Mouse (Mus musculus) CH12.LX (cell line): ENCODE results near the gene Dnase1l2. TPM values are rescaled to one million over a fixed set of nuclear protein-coding genes. Genes with fewer than 3 reads are reported as not detected.

Source experiments
- DNase-seq: peaks from one replicate; pipeline ENCODE4 v3.0.0-alpha.2; 2013; ENCODE audit errors: extremely low read depth
- H3K27ac ChIP-seq: 2 replicates; pipeline ENCODE4 v1.5.1; 2012; ENCODE audit warnings: low read depth, mild to moderate bottlenecking, control low read depth, moderate library complexity; ENCODE audit not compliant: insufficient read depth
- H3K27me3 ChIP-seq: replicated peaks from 2 replicates; pipeline ENCODE3; 2012; ENCODE audit warnings: inconsistent platforms
- H3K36me3 ChIP-seq, 2 experiments: replicated peaks in 1 of 2; 2 replicates each; pipeline versions ENCODE3 to v1.6.1; 2012; ENCODE audit warnings: inconsistent platforms in 1 of 2, low read length in 1 of 2, mild to moderate bottlenecking in 1 of 2, mixed read lengths in 1 of 2, moderate library complexity in 1 of 2; ENCODE audit not compliant: control insufficient read depth in 1 of 2, insufficient read depth in 1 of 2
- H3K4me1 ChIP-seq, 2 experiments: 2 replicates each; pipeline ENCODE4 v1.6.1; 2012; ENCODE audit warnings: inconsistent platforms in 1 of 2, moderate library complexity in 1 of 2; ENCODE audit not compliant: insufficient read depth in 2 of 2, control insufficient read depth in 1 of 2
- H3K4me2 ChIP-seq: 2 replicates; pipeline ENCODE4 v1.6.1; 2012; ENCODE audit warnings: low read depth, mild to moderate bottlenecking, control low read depth; ENCODE audit not compliant: poor library complexity, insufficient read depth, severe bottlenecking
- H3K4me3 ChIP-seq, 3 experiments: fragments of 150-350 bp in 1 of 3; sonication (generic) in 1 of 3; replicated peaks in 1 of 3; 2 replicates each; pipeline versions ENCODE3 to v1.5.1; 2011 to 2012; ENCODE audit warnings: low read depth in 2 of 3, low read length in 2 of 3, mild to moderate bottlenecking in 2 of 3, moderate library complexity in 2 of 3, control low read depth in 1 of 3, improper control_type of control experiment in 1 of 3, inconsistent platforms in 1 of 3, mixed read lengths in 1 of 3; ENCODE audit not compliant: poor library complexity in 1 of 3
- H3K79me2 ChIP-seq: replicated peaks from 2 replicates; pipeline ENCODE4 v1.6.1; 2012; ENCODE audit warnings: mild to moderate bottlenecking, moderate library complexity; ENCODE audit not compliant: control insufficient read depth, poor library complexity, insufficient read depth, severe bottlenecking; ENCODE audit errors: extremely low read depth
- H3K9ac ChIP-seq: 2 replicates; pipeline ENCODE4 v1.6.1; 2012; ENCODE audit warnings: low read depth, mild to moderate bottlenecking, control low read depth, moderate library complexity; ENCODE audit not compliant: insufficient read depth
- H3K9me3 ChIP-seq: replicated peaks from 2 replicates; pipeline ENCODE3; 2012; ENCODE audit warnings: low read length, inconsistent platforms, mixed read lengths
- BHLHE40 ChIP-seq: IDR thresholded peaks from 2 replicates; pipeline ENCODE4 v1.6.1; 2011; ENCODE audit warnings: mild to moderate bottlenecking, low read depth, low read length, improper control_type of control experiment
- CHD1 ChIP-seq: IDR thresholded peaks from 2 replicates; pipeline ENCODE4 v1.6.1; 2012; ENCODE audit warnings: low read depth, low read length, improper control_type of control experiment, inconsistent platforms
- CTCF ChIP-seq, 2 experiments: IDR thresholded peaks in 1 of 2; conservative IDR thresholded peaks in 1 of 2; 2 replicates each; pipeline ENCODE4 v1.5.1; 2011 to 2012; ENCODE audit warnings: low read depth in 2 of 2, low read length in 2 of 2, improper control_type of control experiment in 1 of 2, inconsistent platforms in 1 of 2, mild to moderate bottlenecking in 1 of 2, moderate library complexity in 1 of 2
- ELF1 ChIP-seq: IDR thresholded peaks from 2 replicates; pipeline ENCODE4 v1.6.1; 2014; ENCODE audit warnings: low read depth, mild to moderate bottlenecking, inconsistent platforms, low read length, improper control_type of control experiment
- IRF4 ChIP-seq: IDR thresholded peaks from 2 replicates; pipeline ENCODE4 v1.6.1; 2014; ENCODE audit warnings: low read depth, mild to moderate bottlenecking, inconsistent platforms, low read length, improper control_type of control experiment
- MAZ ChIP-seq: IDR thresholded peaks from 2 replicates; pipeline ENCODE4 v1.6.1; 2012; ENCODE audit warnings: low read depth, mild to moderate bottlenecking, inconsistent platforms, low read length, improper control_type of control experiment, moderate library complexity
- SIN3A ChIP-seq: IDR thresholded peaks from 2 replicates; pipeline ENCODE4 v1.6.1; 2012; ENCODE audit warnings: low read length, improper control_type of control experiment, inconsistent platforms
- TBP ChIP-seq: conservative IDR thresholded peaks from 2 replicates; pipeline ENCODE4 v1.6.1; 2011; ENCODE audit warnings: low read depth, low read length, improper control_type of control experiment
- dilution Hi-C: fragments of 300-500 bp; cut with MboI; formaldehyde crosslinking; loops from 2 replicates; pipeline ENCODE4 v1.14.3; 2020; ENCODE audit warnings: low sequenced_read_pairs; ENCODE audit not compliant: extremely low pct_unique_long_range_greater_than_20kb, extremely low pct_ligation_motif_present
- in situ Hi-C: fragments of 300-500 bp; cut with MboI; formaldehyde crosslinking; loops from 3 replicates; pipeline ENCODE4 v1.14.3; 2019; ENCODE audit warnings: low sequenced_read_pairs, low pct_ligation_motif_present, low pct_unique_long_range_greater_than_20kb, mixed read lengths
- polyA plus RNA-seq: library from polyadenylated mRNA; unstranded; fragments of >175 nt; gene quantifications from 2 replicates; pipeline ENCODE4 v1.2.1, GENCODE M21; 2012; ENCODE audit warnings: low read depth; ENCODE audit not compliant: insufficient read length
- total RNA-seq, 2 experiments: library from RNA; depleted of rRNA; stranded (reverse); fragments of 300-350 nt in 1 of 2; fragments of >200 nt in 1 of 2; gene quantifications; 2 replicates each; pipeline ENCODE4 v1.2.3; 2012 to 2014

Gene Dnase1l2
- total and polyA plus RNA-seq, 3 experiments, result 0.82 to 1.5 (median 1.1) TPM

DNA sequence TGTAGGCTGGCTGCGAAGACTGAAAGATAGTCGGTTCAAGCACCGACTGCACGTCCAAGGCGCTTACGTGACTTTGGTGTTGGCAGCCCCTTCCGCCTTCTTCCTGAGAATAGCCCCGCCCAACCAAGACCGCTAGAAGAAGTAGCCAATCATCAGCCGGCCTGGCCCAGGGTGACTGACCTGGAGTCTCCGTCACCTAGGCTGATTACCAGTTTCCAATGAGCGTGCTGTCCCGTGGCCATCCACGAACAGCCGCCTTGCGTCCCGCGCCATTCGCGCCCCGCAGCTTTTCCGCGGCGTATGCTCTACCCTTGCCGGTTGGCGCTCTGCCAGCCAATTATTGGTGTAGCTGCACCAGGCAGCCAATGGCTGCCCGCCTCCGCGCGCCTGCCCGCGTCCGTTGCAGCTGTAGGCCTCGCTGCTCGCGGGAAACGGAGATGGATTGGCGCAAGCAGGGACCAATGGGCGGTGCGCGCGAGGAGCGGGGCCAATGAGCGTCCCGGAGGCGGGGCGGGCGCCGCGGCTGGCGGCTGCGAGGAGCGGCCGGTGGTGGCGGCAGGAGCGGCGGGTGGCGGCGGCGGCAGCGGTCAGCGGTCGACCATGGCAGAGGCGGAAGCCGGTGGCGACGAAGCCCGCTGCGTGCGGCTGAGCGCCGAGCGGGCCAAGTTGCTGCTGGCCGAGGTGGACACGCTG, 27.2 kb upstream of the Dnase1l2 start, which contains the start of the genes E4f1 and Pgp (continued):
- no peak for TF ChIP-seq CTCF (conservative IDR thresholded peaks at IDR 0.05 in 1 of 2, IDR thresholded peaks at IDR 0.05 in 1 of 2; ENCODE audit: low read depth in 2 of 2, low read length in 2 of 2)

DNA sequence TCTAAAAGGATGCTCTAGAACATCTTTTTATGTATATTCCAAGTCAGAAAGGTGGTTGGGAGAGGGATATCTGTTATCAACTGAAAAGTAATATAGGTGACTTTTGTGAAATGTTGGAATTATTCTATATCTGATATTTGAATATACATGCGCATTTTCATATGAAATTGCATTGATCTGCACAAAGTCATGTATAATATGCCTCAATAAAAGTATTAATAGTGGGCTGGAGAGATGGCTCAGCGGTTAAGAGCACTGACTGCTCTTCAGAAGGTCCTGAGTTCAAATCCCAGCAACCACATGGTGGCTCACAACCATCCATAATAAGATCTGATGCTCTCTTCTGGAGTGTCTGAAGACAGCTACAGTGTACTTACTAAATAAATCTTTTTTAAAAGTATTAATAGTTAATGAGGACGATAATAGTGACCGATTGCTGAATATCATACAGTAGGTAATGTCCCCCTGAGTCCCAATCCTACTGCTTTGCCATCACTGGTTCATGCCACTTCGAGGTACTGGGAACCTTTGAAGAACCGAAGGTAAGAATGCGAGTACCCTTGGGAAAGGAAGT, 26.5 kb upstream of the Dnase1l2 start:
- H3K4me3 ChIP-seq, result peak overlapping the region; percentile 89 to 100 (median 98)
- H3K9ac ChIP-seq, result peak overlapping the region; percentile 70
- in situ Hi-C loops (no loop called here), dilution Hi-C loops (no loop called here)
- H3K27me3 ChIP-seq, result no peaks in the 10 kb centered on the region
- TF ChIP-seq BHLHE40 (no peak), CTCF (conservative IDR thresholded peaks at IDR 0.05 in 1 of 2, IDR thresholded peaks at IDR 0.05 in 1 of 2; ENCODE audit: low read depth in 2 of 2, low read length in 2 of 2) (no peak), TBP (peak; percentile 96), MAZ (no peak), IRF4 (no peak), CHD1 (no peak)
- H3K4me1 ChIP-seq, result peaks cover 12 to 23% of the 10 kb centered on the region in 2 experiments
- H3K36me3 ChIP-seq, result peaks cover 14 to 46% of the 10 kb centered on the region in 2 experiments
- H3K27ac ChIP-seq, result peak overlapping the region; percentile 80
- no peaks in the 10 kb centered on the region for H3K9me3 ChIP-seq
- peaks cover 7% of the 10 kb centered on the region; the same call in 1 of the 2 replicates for H3K79me2 ChIP-seq
- no peak overlapping the region for H3K4me2 ChIP-seq
- no peak for DNase-seq

DNA sequence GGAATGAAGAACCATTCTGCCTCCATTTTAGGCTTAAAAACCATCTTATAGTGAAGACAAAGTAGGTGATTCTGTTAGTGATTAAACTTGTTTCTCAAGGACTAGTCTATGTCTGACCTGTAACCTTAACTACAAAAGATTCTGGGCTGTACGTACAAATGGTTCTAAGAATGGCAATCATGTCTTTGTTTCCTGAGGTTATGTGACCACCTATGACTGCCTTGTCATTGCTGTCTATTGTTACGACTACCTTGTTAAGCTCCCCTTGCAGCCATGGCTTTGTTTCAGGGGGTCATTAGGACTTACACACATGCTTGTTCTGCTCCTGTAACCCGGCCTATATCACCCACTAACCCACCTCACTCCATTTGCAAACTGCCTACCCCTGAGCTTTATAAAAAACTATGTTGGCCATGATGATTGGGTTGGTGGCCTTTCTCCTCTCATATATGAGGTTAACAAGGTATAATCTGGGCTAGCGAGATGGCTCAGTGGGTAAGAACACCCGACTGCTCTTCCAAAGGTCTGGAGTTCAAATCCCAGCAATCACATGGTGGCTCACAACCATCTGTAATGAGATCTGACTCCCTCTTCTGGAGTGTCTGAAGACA, 25.8 kb upstream of the Dnase1l2 start:
- Histone ChIP-seq H3K4me1 (peaks cover 12 to 23% of the 10 kb centered on the region in 2 experiments), H3K4me2 (no peak overlapping the region), H3K27ac (no peak overlapping the region), H3K9ac (no peak overlapping the region), H3K9me3 (no peaks in the 10 kb centered on the region), H3K79me2 (peaks cover 7% of the 10 kb centered on the region; the same call in 1 of the 2 replicates), H3K4me3 (no peak overlapping the region), H3K36me3 (peaks cover 10 to 39% of the 10 kb centered on the region in 2 experiments), H3K27me3 (no peaks in the 10 kb centered on the region)
- 0 out of 2 replicates have a peak, but pooled peaks have one; percentile 11 for TF ChIP-seq ELF1
- no peak for TF ChIP-seq SIN3A
- TF ChIP-seq TBP, result 0 out of 2 replicates have a peak, but pooled peaks have one; percentile 57
- dilution Hi-C loops (no loop called here), in situ Hi-C loops (no loop called here)
- DNase-seq, result no peak
